Mouse (Mus musculus) induced T-regulatory cell, adult 2 months (primary cell): ENCODE measurements around the gene Atpaf2.
"Not testable (repeated sequence)": the region's sequence is repeated elsewhere in the genome, so short reads cannot be mapped to it uniquely, and the experiment has no call there.

ENCODE experiments used
- DNase-seq: peaks from one replicate; pipeline ENCODE4 v3.0.0-alpha.2; 2012; ENCODE audit warnings: low read depth

Gene Atpaf2

DNA sequence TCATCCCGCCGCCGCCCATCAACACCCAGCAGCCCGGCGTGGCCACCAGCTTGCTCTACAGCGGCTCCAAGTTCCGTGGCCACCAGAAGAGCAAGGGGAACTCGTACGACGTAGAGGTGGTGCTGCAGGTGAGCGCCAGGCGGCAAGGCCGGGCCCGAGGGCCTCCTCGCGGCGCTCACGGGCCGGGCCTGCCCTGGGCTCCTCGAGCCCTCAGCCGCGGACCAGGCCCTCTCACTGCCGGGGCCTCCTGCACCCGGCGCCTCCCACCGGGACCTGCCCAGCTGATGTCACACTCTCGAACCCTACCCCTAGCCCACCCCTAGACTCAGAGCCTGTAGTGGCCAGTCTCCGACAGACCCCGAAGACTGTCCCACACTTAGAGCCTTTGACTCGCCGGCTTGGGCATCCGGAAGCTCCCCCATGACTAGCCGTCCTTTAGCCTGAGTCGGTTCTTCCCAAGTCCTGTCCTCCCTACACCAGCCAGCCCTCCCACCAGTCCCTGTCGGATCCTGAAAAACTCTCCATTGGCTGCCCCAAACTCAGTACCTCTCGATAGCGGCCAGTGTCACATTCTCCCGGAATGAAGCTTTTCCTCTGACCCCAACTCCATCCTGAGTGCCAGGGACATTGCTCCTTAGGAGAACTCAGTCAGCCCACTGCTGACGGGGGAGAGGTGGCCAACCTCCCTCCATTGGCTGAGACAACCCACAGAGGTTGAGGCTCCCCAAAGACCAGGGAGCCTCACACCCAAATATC, at the start of gene Atpaf2:
Atpaf2 (minus strand) TSS at position 741 of the 756 bp plus-strand sequence.
- no peak for DNase-seq

DNA sequence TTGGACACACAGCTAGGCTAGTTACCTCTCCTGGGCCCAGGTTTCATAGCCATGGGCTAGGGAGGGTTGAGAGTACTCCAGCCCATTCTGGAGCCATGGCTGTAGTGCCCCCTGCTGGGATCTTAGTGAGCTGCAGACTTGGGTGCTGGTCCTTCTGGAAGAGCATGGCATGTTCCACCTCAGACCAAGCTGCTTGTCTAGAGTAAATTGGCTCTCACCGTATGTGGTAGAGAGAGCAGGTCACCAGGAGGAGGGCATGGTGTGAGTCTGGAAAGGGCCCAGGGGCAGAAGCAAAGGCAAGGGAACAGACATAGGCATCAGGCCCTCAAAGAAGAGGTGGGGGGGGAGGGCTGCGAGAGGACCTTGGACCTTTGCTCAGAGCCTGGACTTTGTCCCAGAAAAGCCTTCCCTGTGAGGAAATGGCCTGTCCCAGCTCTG, 47.7 kb upstream of the Atpaf2 start:
- DNase-seq = peak; percentile 55

DNA sequence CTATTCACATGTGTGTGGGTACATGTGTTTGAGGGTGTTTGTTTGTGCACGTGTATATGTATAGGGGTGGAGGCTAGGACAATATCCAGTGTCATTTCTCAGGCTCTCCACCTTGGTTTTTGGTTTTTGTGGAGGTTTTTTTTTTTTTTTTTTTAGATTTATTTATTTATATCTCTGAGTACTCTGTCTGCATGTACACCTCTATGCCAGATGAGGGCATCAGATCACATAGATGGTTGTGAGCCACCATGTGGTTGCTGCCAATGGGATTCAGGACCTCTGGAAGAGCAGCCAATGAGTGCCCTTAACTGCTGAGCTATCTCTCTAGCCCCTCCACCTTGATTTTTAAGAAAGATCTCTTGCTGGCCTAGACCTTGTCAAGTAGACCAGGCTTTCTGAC, 39.7 kb upstream of the Atpaf2 start:
- DNase-seq = no peak

DNA sequence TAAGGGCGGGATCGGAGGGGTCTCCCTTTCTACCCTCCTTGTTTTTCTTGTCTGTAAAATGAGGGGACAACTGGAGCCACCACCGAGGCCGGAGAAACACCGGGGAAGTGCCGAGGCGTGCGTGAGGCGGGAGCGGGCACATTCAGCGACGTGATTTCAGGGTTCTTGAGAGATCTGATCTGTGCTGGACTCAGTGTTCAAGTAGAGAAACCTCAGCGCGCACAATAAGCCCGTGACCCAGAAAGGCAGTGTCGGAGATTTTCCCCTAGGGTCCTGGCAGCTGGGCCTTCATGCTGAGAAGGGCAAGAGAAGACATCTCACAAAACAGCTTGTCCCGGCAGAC, 36.5 kb upstream of the Atpaf2 start:
- no peak for DNase-seq

DNA sequence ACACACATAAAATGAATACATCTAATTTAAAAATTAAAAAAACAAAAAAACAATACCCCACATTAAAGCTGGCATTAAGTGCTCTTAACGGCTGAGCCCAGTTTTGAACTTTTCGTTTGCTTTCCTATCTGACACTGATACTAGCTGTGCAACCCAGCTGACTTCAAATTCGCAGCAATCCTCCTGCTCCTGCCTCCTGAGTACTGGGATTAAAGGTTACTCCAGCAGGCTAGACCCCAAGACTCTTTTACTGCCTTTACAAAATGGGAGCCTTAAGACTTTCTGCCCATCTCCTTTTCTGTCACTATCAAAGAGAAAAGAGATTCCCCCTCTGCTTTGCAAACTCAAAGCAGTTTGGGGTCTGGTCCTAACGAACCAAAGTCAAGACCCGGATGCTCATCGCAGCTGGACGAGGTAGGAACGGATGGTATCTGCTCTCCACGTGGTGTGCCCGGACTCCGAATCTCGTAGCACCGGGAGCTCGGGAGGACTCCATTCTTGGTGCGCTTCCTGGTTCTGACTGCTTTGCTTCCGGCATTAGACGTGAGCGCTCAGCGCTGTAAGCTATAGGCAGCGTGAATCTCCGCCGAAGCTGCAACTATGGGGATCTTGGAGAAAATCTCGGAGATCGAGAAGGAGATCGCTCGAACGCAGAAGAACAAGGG, 36.0 kb upstream of the Atpaf2 start, which contains the start of gene Drg2:
Drg2 (plus strand) TSS at position 512 of the 665 bp plus-strand sequence.
- peak; percentile 95 for DNase-seq

DNA sequence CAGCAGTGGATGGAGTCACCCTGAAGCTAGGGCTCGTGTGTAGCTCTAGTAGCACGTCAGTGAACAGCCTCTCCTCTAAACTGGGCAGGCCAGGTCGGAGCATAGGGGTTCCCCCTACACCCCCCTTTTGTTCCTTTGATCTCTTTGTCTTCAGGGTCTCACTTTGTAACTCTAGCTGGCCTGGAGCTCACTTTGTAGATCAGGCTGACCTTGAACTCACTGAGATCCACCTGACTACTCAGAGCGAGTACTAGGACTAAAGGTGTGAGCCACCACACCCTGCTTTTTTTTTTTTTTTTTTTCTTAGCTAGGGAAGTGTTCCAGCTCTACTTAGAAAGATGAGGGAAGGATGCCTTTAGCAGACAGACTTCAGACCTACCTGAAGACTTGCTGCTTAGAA, 25.8 kb upstream of the Atpaf2 start:
- no peak for DNase-seq

DNA sequence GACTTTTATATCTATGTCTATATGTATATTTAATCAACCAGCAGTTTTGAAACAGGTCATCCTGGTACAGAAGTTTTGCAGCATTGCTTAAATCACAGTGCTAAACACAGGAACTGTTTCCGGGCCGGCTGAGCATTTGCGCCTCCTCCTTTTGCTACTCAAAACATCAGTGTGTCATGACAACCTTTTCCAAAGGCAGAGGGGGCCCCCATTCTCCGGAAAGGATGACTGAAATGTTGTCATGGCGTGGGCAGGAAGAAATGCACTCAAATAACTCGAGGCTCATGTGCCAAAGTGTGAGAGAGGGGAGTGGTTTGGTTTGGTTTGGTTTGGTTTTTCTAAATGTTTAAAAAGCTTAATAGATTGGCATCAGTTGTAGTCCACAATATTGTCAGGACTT, 24.6 kb upstream of the Atpaf2 start:
- no peak for DNase-seq

DNA sequence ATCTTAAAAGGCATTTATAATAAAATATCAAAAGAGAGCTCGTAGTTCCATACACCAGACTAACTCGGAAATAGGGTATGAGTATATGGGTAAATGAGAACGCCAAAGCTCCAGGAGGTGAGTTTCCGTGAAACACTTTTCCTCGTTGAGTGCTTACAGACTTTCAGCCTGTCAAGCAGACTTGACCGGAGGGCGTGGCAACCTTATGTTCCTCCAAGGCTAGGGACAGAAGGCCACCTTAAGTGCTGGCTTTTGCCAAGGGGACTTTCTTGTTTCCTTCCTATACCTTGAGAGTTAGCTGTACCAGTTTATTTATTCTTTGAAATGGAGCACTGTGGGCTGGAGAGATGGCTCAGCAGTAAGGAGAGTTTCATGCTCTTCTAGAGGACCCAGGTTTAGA, 21.9 kb upstream of the Atpaf2 start:
- DNase-seq = no peak

DNA sequence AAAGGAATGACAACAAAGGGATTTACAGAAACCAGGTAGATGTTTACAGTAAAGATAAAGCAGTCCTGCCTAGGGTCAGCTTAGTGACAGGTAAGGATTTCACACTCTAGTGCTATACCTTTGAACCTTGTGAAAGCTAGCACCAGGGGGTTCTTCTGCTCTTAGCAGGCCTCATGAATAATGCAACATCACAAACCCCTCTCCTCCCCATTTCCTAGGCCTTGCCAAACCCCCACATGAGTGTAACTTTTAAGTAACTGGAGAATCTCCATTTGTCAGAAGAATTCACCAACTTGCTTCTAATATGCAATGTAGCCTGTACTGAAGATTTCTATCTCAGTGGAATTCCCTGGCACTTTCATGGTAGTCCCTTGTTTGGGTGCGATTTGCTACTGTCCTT, 21.4 kb upstream of the Atpaf2 start:
- DNase-seq = not testable (repeated sequence)

DNA sequence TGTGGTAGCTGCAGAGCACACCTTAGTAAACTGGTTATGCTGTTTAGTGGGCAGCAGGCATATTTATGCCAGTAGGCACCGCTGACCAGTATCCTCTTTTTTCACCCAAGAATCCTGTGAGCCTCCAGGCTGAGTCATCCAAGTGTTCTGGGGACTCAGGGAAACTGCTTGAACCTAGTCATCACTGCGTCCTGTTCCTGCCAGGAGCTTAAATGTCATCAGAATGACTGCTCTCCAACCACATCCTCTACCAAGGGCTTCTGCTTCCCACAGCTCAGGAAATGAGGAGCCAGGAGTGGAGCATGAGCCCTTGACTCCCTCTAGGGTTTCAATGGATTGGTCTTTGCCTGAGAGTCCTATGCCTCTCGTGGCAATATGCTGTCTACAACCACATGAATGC, 18.4 kb upstream of the Atpaf2 start:
- DNase-seq = no peak

DNA sequence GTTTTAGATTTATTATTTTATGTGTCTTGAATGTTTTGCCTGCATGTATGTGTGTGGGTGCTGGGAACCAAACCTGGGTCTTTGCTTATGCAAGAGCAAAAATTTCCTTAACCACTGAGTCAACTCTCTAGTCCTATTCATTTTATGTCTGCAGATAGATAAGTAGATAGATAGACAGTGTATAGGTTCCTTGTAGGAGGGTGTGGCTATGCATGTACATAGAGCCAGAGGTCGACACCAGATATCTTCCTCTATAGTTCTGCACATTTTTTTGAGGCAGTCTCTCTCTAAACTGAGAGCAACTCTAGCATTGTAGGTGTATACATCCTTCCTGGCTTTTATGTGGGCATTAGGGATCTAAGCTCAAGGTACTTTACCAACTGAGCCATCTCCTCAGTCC, 16.9 kb upstream of the Atpaf2 start:
- DNase-seq = no peak

DNA sequence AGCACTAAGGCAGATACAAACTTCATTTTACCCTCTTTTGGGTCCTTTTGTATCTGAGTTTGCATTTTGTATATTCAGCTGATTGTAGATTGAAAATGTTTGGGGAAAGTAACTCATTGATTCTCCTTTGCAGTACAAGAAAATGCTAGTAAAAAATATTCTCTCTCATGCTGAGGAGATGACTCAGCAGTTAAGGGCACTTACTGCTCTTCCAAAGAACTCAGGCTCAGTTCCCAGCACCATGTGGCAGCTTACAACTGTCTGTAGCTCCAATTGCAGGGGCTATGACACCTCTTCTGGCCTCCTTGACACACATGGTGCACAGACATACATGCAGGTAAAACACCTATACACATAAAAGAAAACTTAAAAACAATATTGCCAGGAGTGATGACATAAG, 15.2 kb upstream of the Atpaf2 start:
- no peak for DNase-seq

DNA sequence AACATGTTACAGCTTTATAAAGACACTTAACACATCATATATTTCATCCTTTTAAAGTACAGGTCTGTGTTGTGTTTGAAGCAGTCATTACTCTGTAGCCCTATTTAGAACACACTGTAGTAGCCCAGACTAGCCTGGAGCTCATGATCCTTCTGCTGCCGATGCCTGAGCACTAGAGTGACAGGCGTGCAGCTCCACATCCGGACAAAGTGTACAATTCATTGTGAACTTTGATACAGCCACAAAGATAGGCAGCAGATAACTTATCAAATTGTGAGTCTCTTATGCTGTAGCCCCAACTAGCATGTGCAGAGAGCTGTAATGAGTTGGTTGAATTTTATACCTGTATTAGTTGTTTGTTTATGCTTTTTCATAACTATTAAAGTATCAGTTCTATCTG, 9.4 kb upstream of the Atpaf2 start:
- no peak for DNase-seq

DNA sequence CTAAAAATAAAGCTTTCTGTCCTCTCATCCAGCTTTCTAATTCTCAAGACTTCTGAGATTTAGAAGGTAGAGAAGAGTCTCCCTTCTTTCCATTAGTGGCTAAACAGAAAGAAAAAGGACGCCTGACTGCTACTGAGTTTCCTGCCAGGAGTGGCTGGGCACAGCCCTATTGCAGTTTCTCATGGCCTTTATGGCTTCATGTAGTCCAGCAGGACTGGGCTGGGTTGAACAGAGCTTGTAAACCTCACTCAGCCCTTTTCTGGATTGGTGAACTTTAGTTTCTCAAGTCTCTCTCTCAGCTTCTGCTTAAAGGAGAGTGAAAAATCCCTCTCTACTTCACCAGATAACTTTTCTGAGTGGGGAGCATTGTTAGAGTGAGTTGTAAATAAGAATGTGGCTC, 8.2 kb upstream of the Atpaf2 start:
- no peak for DNase-seq

DNA sequence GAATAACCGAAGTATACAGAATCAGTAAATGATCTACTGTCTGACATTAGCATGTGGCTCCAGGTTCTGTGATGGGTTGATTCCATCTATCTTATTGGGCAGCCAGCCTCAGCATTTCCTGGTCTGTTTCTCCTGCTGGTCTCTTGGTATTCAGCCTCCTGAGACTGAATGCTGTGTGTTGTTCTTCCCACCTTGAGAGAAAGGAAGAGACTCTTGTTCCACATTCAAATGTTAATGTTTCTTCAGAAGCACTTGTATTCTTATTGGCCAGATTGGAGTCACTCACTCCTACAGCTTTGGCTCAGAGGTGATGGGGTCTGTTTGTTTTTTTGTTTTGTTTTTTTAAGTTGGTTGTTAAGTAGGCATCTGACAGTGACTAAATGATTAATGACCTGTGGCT, 4.7 kb upstream of the Atpaf2 start:
- no peak for DNase-seq

DNA sequence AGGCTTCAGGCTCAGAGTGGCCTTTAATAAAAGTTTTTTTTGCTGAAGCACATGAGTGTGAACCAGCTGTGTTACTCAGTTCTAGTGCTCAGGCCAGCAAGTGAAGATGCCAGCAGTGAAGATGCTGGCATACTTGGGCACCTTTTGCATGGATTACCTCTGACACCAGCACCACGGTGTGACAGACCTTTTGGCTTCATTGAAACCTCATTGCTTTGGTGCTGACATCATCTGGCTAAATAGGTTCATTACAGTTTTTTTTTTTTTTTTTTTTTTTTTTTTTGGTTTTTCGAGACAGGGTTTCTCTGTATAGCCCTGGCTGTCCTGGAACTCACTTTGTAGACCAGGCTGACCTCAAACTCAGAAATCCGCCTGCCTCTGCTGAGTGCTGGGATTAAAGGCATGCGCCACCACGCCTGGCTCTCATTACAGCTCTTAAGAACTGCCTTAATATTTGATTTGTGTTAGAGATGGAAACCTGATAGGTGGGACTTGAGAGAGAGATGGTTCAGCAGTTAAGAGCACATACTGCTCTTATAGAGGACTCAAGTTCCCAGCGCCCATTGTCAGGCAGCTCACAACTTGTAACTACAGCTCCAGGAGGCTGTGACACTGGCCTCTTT, 3.9 kb upstream of the Atpaf2 start:
- peak; percentile 61 for DNase-seq

DNA sequence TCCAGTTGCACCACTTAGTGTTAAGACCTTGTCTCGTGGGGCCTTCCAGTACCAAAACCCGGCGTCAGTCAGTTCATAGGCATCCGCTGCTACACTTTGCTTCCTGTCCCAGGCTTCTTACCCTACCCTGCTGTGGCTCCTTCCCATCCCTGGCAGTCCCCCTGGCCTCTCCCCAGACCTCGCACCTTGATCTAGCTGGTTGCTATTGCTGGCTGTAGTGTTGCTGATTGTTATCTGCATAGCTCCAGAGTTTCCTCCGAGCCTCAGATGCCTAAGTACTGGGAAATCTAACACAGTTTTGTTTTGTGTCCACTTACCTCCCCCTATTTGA, 181 bp upstream of the Atpaf2 start:
- peak; percentile 58 for DNase-seq

DNA sequence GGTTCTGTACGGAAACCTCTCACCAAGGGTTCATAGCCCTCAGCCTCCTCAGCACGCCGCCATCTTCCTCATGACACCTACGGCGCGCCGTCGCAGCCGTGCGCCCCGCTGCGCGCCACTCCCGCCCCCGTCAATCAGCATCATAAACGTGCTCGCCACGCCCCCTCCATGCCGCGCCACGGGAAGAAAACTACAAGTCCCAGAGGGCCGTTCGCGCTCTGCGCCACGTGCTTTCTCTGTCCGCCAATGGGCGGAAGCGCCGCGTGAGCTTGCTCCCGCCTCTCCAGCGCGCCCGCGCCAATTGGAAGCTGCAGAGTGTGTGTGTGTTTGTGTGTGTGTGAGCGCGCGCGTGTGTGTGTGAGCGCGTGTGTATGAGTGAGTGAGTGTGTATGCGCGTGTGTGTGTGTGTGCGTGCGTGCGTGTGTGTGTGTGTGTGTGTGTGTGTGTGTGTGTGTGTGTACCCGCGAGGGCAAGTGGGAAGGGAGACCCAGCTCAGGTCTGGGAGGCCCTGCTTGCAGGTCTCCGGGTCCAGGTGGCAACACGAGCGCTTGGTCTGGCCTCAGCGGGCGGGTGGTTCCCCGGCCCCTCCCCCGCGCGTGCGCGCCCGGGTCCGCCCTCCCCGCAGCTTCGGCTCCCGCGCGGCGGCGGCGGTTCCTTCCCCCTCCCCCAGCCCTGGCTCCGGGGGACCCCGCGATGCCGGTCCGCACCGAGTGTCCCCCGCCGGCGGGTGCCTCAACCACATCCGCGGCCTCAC, 1.1 kb downstream of the Atpaf2 start, which contains the start of gene Gid4:
Gid4 (plus strand) TSS at position 183 of the 754 bp plus-strand sequence.
- peak; percentile 100 for DNase-seq

DNA sequence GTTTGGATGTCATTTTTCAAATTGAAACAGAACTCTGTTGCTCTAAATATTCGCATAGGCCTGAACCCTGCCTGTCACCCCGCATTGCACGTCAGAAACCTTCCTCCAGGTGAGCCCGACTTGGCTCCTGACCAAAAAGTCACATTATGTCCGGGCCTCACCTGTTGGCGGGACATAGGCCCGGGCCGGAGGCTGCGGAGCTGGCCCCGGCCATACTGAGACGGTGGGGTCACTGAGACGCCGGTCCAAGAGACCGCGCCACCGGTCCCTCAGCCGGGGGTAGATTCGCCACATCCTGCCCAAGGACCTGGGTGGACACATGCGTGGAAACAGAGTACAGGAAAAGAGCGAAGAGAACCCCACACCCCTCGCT, 1.7 kb downstream of the Atpaf2 start:
- DNase-seq = no peak

DNA sequence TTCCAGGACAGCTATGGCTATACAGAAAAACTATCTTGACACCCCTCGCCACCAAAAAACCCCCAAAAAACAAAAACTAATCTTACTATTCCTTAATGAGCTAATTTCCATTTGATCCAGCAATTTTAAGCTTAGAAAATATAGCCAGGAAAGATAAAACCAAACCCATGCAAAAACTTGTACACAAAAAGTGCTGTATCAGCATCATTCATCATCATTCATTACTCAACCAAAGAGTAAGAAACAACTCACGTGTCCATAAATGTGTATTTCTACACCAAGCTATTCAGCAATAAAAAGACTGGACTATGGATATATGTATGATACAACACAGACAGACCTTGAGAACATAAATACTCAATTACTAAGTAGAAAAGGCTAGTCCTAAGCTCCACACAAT, 5.3 kb downstream of the Atpaf2 start:
- DNase-seq = no peak

DNA sequence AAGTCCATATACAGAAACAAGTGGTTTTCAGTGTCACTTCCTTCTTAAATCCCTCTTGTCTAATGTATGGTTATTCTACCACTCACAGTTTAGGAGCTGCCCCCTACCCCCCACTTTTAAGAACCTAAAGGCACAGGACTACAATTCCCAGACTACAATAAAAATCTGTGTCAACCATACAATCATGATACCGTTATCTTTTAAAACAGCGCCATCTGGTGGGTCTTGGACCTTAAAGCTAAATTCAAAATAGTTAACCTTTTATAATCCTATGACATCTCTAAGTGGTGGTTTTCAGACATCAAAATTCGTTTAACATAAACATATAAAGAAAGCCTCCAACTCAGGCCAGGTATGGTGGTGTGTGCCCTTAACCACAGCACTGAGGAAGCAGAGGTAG, 6.1 kb downstream of the Atpaf2 start:
- peak; percentile 89 for DNase-seq

DNA sequence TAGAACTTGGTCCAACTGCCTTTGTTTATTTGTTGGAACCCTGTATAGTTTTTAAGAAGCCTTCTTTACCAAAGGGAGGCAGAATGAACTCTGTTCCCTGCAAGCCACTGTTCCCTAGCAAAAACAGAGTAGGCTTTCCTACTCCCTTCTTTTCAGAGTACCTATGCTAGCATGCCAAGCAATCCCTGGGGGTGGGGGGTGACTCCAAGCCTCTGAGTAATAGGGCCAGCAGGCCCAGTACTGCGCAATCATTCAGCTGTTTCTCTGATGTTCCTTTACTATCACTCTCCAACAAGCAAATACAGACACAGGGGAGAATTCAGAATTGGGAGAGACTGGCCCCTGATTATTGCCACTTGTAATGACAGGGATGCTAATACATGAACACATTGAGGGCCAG, 11.7 kb downstream of the Atpaf2 start:
- no peak for DNase-seq

DNA sequence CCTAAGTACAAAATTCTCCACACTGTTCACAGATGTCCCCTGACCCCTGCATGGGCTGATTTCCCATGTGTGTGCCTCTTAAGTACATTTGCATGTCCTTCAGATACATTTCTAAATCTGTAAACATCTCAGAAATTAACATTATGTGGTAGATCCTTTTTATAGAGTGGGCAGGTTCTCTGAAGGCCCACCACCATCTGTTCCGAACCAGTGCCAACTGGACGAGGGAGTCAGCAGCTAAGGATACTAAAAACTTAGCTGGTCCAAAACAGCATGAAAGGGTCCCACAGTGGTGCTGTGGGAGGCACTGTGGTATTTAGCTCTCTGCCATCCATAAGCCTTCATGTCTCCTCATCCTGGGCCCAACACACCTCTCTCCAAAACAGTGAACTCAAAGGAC, 21.1 kb downstream of the Atpaf2 start:
- DNase-seq = no peak
